Mouse (Mus musculus) activated CD4-positive, CD25-positive, alpha-beta regulatory T cell, adult 4 months (primary cell): Measurements from ENCODE around the gene Mef2c. TPM values are rescaled to one million over a fixed set of nuclear protein-coding genes. Genes with fewer than 3 reads are reported as not detected.
A peak's percentile ranks its signal among the peaks of the same experiment; 100 is the strongest.

Source experiments
- ATAC-seq: one replicate; pipeline ENCODE4 v1.8.0; 2017
- polyA plus RNA-seq, 2 experiments: library from polyadenylated mRNA; unstranded; fragments of 100-300 nt; shearing (Covaris generic); gene quantifications; one replicate each; pipeline ENCODE4 v1.2.1; 2017

Gene Mef2c
- polyA plus RNA-seq, 2 experiments from 2014 or later = 1.3 to 8.5 TPM

DNA sequence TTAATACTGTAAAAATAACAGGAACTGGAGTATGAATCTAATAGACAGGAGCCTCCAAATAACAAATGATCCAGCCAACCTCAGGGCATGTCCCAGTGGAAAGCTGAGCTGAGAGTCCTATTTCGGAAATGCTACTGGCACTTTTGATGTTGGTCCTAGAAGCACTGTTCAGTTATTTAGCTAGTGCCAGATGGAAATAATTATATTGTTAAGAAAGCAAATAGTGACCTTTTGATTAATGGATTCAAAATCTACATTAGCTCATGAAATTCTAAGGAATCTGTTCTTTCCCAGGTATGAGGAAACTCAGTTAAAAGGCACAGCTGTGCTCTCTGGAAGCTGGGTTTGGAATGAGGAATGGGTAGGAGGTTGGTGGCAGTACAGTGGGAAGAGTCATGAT lies 108.4 kb downstream of the Mef2c start:
- no peak for ATAC-seq

DNA sequence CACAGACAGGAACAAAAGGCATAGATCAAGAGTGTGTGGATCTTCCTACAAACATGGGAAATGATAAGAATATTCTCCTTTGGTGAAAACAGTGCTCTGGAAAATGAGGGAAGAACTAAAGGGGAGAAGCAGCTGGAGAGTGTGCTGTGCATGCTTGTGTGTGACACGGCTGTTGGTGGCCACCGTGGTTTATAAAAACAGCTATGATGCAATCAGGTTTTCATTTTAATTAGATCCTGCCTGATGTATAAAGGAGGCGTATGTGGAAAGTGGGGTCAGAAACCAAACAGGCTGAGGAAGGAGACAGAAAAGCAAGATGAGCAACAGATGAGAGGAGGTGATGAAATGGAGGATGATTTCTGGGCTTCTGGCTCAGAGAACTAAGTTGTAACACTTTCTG lies 112.0 kb downstream of the Mef2c start:
- ATAC-seq = no peak

DNA sequence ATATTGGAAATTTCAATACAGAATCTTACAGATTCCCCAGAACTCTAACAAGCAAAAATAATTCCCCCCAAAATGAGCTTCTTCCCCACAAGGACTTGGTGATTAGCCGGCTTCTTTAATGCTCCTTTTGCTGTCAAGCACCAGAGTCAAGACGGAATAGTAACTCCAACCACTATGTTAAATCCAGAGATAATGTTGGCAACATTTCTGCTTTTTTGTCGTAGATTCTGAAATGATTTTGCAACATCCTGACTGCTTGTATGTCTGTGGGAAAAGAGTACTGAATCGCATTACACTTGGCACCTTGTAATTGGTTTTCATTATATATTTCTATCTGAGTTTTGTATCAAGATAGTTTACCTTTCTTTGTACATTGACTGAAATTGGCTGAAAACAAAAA lies 120.8 kb downstream of the Mef2c start:
- no peak for ATAC-seq

DNA sequence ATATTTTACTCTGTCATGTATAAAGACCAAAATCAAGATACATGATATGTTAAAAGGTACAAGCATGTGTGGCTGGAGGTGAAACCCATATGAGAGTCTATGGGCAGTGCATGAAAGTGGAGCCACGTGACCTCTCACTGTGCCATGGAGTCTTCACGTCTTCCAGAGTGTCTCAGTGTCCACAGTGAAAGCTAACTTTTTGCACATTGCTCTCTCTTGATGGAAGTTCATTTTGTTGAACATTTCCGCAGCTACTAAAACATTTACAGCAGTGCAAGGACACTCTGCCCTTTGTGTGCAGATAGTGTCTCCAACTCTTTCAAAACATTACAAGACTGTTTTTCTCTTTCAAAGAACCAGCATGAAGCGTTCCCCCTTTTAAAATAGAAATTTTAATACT lies 123.6 kb downstream of the Mef2c start:
- no peak for ATAC-seq

DNA sequence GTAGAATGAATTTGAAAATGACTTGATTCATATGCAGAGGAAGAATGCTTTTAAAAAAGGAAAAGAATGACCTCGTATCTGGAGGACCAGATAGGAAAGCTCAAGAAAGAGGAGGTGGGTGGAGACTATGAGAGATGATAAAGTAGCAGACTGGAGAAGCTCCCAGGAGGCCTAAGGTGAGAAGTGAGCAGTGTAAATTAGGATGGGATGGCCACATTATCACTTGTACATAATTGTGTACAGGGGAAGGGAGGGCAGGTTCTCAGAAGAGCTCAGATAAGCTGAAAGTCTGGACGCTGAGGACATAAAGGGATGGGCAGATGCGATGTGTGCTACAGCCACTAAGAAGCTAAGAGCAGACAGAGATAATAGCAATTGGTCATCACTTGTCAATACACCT lies 124.3 kb downstream of the Mef2c start:
- no peak for ATAC-seq

DNA sequence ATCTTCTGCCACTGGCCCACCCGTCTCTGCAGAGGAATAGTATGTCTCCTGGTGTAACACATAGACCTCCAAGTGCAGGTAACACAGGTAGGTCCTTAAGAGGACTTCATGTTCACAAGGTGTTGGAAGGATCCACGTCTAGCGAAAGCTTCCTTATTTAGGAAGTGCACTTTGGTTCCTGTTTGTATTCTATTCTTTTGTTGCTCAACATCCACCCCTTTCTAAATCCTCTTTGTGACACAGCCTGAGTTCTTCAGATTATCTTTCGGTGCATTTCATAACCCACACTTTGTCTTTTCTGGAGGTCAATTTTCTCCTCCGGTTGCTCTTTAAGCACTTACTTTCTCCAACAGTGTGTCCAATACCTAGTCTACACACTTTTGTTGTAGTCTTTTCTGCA lies 129.3 kb downstream of the Mef2c start:
- ATAC-seq = no peak

DNA sequence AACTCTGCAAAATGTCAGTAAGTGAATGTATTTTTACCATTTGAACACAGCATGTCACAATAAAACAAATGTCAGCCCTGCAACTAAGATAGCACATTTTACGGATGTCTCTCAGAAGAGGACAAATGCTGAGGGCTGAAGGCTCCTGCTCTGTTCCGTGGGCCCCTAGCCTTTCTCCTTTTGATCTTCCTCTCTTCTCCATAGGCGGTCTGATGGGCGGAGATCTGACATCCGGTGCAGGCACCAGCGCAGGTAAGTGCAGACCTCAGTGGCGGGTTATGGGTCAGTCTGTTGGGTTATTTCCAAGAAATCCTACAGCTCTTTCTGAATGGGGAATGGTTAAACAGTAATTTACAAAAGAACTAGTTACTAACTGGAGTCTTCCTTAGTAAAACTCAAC lies 131.4 kb downstream of the Mef2c start:
- no peak for ATAC-seq

DNA sequence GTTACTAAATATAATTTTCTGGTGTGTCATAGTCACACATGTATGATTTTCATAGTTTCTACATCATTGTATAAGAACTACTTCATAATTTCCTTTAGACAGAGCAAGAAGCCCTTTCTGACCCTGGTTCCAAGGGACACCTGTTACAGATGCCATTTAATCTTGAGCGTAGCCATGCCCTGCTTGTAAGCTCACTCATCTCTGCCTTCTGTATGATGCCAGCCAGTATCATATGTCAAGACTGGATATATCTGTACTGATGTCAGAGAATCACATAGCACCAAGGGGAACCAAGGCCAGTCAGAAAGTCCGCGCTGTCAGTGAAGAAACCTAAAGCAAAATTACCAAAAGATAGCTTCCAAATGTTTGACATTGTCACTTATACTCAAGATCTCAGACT lies 133.8 kb downstream of the Mef2c start:
- no peak for ATAC-seq

DNA sequence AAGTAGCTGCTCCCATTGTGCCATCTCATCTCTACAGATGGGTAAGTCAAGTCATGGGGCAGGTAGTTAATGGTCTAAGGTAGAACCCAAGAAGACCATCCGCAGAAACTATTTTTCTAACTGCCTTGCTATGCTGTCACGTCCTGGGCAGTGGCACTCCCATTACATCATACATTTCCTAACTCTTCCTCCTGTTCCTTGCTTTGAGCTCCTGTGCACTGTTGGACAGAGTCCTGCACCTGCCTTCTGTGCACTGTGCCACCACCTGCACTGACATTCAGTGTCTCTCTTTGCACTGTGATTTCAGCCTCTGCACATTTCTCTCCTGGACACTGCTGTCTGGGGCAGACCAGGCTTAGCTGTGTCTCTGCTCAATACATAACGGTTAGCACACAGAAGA lies 134.9 kb downstream of the Mef2c start:
- ATAC-seq = no peak

DNA sequence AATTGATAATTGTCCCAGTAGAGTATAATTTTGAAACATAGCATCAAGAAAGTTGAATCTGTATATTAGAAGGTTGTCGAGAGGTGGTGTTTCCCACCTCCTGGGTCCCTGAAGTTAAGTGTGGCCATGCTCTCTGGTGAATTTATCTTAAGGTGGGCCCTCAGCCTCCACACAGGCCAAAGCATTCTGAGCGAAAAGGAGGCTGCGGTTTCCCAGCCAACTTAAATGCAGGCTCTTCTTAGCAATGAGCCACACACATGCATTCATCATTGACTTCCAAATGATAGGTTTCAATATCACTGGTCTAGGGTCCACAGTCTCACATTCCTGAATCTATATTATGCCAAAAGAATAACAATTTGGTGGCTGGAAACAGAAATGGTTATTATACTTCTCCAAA lies 145.2 kb downstream of the Mef2c start:
- ATAC-seq = no peak

DNA sequence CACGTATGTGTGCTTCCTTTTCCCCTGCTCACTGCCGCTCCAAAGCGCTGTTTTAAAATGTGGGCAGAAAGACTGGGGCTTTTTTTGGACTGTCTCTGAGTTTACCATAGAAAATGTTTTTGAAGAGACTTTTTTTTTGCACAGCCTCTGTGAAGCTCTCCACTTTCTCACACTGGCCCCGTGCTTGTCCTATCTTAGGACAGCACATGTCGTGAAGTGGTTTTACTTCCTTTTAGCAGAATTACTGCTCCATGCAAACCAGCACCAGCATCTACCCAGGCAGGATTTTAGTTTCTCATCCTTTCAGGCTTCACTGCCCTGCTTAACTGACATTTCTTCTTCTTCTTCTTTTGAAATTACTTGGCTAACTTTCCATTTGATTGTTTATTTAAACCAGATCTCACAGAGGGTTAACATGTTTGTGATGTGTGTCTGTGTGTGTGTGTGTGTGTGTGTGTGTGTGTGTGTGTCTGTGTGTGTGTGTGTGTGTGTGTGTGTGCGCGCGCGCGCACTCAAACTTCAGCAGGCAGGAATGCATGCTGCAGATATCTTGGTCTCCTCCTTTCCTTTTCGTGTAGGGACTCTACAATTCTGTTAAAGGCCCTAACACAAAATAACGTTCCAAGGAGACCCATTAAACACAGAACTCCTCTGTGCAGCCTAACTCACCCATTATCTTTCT lies 146.1 kb downstream of the Mef2c start:
- no peak for ATAC-seq

DNA sequence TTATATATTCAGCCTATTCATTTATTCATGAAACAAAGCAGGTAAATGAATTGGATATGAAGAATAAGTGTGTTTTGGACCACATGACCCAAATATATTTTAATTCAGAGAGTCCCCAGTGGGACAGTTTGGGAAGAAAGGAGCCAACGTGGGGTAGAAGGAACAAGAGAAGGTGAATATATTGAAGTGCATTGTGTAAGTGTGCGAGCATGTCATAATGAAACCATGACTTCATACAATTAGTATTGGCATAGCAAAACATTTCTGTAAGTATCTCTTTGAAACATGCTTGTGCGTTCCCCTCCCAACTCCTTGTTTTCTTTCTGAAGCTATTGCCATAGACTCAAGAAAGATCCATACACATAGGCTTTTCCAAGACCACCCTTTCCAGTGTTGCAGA lies 147.0 kb downstream of the Mef2c start:
- no peak for ATAC-seq

DNA sequence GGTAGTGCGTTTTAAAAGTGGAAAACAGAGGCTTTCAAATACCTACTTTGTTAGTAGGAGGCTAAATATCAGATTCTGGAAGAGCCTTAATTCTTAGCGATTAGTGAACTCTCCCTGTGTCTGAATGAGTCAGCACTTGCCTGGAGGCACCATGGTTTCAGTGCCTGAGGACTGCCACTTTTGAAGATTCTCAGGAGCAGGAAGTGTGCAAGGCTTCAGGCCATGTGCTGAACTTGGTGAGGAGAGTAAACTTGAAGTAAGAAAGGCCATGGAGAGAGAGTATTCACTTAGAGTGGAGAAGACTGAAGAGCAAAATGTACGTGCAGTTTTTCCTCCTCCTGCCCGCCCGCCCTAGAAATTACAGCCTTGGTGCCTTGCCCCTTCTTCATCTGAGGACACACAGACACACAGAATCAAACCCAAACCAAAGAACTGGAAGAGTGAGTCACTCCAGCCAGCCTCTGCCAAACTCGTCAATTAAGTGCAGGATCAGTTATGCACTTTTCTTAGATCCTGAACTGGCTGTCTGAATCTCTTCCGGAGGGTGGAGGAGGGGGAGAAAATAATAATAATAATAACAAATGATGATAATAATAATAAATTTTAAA lies 148.2 kb downstream of the Mef2c start:
- ATAC-seq = no peak

DNA sequence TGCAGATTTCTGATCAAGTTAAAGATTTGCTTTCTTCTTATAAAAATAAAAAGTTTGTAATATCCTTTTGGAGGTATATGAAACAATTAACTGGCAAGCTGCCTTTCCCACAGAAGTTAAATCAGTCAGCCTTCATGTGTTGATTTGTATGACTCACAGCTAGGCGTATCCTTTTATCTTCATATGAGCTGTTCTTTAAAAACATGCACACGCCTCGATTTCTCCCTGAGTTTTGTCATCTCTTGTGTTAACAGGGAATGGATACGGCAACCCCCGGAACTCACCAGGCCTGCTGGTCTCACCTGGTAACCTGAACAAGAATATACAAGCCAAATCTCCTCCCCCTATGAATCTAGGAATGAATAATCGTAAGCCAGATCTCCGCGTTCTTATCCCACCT lies 148.7 kb downstream of the Mef2c start:
- no peak for ATAC-seq

DNA sequence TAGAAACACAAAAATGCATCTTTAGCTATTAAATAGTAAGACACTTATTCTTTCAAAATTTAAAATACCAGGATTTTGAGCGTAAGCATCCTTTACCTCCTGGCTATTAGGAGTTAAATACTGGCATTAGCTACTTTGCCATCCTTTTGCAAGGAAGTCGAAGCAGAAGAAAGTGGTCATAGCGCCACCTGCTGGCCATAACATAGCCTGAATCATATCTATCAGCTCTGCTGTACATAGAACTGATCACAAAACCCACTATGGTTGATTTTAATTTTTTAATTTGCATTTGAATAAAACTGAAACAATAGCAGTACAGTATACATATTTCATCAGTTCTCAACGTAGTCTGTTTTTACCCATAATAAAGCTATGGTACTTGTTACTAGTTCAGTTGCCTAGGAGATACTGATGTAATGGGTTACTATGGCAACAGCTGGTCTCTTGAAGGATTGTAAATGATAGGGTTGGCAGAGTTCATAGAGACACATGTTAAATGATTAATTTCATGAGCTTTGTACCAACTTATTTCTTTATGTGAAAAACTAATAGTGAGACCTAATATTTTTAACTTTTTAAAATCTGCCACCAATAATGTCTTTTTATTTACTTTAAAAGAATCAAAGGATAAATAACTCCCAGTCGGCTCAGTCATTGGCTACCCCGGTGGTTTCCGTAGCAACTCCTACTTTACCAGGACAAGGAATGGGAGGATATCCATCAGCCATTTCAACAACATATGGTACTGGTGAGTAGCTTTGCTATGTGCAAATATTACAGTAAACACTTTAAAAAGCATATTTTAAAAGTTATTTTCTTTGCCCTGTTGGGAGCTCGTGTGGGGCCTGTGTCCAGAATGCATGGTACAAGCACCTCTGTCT lies 151.3 kb downstream of the Mef2c start:
- peak; percentile 75 for ATAC-seq

DNA sequence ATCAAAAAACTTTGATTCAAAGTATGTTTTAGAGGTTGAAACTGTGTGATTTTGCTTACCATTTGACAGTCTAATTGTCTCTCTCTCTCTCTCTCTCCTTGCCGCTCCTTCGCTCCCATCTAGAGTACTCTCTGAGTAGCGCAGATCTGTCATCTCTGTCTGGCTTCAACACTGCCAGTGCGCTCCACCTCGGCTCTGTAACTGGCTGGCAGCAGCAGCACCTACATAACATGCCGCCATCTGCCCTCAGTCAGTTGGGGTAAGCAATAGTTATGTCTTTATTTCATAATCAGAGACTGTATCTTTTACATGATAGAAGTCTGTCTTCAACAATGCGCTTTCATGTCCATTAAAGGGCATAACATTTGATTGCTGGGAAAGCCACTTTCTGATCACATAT lies 152.3 kb downstream of the Mef2c start:
- no peak for ATAC-seq

DNA sequence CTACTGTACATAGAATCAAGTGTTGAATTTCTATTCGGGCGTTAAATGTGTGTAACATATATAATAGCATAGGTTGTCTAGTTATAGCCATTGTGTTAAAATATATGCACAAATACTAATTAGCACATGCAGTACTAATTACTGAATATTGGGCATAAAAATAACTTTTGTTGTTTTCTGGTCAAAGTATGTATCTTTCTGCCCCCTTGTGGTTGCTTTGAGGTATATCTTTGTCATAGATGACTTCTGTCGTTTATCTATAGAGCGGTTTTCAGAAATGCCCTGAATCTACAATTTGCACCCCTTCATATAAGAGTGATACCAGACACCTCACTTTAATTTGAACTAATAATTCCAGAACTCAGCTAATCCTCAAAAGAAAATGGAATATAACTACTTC lies 152.9 kb downstream of the Mef2c start:
- peak; percentile 66 for ATAC-seq

DNA sequence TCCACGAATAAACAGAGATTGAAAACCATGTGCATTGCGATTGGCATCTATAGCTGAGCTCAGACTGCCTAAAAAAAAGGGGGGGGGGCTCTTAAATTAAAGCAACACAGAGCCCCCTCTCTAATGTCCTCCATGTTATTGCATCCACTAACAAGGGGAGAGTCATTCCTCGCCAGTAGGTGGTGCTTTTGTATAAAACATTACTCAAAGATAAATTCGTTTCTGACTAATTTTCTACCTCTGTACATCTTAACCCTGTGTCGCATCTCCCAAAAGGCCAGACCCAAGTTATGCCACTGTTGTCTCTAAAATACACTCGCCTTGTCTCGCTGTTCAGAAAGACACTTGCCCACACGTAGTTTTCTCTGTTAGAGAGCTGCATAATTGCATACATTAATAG lies 156.9 kb downstream of the Mef2c start:
- no peak for ATAC-seq

DNA sequence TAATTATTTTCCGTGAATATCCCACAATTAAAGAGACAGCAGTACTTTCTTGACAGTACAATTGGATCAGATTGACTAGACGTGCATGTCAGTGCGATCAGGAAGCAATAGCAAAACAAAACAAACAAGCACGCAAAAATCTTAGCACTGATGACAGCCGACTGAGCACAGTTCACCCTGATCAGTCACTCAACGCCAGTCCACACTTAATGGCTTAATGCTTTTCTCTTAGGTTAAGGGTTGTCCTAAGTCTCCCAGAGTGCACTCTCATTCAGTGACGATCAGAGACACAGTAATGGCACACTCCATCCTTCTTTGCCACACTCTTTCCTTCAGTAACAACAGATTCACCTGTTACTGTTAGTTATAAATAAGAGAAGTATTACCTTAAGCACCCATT lies 157.3 kb downstream of the Mef2c start:
- ATAC-seq = no peak

DNA sequence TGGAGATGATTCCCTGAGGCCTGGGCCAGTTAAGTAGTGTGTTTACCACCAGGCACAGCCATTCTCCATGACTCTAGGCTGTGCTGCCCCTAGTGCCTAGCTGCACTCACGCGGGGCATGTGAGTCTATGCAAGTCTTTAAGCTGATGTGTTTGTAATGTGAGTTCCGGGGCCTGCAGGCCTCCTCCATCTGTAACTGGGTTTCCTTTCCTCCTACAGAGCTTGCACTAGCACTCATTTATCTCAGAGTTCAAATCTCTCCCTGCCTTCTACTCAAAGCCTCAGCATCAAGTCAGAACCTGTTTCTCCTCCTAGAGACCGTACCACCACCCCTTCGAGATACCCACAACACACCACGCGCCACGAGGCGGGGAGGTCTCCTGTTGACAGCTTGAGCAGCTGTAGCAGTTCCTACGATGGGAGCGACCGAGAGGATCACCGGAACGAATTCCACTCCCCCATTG lies 158.3 kb downstream of the Mef2c start:
- no peak for ATAC-seq

DNA sequence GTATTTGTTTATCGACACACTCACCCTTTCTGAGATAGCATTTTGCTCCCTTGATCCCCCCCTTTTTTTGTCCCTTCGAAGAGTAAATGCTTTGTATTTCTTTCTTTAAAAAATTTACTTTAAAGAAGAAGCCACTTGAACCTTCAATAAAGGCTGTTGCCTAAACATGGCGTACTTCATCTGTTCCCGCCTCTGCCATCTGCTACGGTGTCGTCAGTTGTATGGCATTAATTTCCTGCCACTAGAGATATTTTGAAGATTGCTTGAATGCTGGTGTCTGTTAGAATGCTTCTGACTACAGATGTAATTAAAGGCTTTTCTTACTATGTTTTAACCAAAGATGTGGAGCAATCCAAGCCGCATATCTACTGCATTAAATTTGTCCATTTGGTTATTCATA lies 162.3 kb downstream of the Mef2c start:
- no peak for ATAC-seq

DNA sequence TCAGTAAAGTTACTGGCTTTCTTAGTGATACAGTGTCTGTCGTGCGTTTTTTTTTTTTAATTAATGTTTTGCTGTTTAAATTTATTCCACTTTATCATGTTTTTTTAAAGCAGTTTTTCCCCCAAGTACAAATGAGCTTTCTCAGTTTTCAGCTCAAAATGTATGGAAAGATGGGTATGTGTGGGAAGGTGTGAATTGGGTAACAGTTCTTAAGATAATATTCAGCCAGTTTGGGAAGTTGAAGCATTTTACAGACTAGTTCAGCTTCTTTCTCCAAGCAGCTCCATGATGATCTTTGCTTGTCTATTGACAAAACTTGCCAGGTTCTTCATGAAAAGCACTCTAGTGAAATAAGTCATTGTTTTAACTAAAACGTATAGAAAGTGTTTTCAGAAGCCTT lies 163.2 kb downstream of the Mef2c start:
- no peak for ATAC-seq

DNA sequence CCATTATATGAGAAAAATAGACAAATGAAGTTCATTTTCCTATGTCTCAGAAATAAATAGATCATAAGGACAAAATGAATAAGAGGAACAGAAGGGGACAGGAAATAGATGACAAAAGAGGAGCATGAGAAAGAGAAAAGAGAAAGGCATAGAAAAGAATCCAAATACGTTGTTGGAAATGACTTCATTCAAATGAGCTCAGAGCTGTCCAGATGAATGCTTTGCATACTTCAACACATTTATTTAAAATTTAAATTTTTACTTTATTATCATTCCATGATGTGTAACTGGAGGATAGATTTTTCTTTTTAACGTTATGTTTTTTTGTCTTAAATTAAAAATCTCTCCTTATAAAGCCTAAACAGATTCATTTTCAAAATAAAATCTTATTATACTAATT lies 203.8 kb downstream of the Mef2c start:
- ATAC-seq = no peak
